Mouse (Mus musculus) heart, adult 2 months (tissue): Measurements from ENCODE around the gene Btnl9. TPM values are rescaled to one million over a fixed set of nuclear protein-coding genes. Genes with fewer than 3 reads are reported as not detected.

Experiments used
- DNase-seq, 2 experiments: peaks; one replicate each; pipeline ENCODE4 v3.0.0; 2021
- H3K27ac ChIP-seq: fragments of 200-600 bp; 2 replicates; pipeline ENCODE4 v1.8.1; 2022
- H3K27me3 ChIP-seq: fragments of 200-500 bp; 2 replicates; pipeline ENCODE4 v1.6.1; 2012; ENCODE audit warnings: mild to moderate bottlenecking, low read length, inconsistent platforms, mixed read lengths; ENCODE audit not compliant: control insufficient read depth, insufficient read depth
- H3K36me3 ChIP-seq: fragments of 200-500 bp; 2 replicates; pipeline ENCODE4 v1.6.1; 2012; ENCODE audit warnings: low read length, inconsistent platforms; ENCODE audit not compliant: control insufficient read depth, insufficient read depth
- H3K4me1 ChIP-seq: fragments of 200-500 bp; 2 replicates; pipeline ENCODE4 v1.6.1; 2011; ENCODE audit warnings: low read length; ENCODE audit not compliant: control insufficient read depth, insufficient read depth
- H3K4me3 ChIP-seq: fragments of 200-600 bp; 2 replicates; pipeline ENCODE4 v1.8.1; 2022
- H3K79me2 ChIP-seq: fragments of 200-500 bp; replicated peaks from 2 replicates; pipeline ENCODE4 v1.6.1; 2012; ENCODE audit warnings: mild to moderate bottlenecking, inconsistent platforms, low read length, moderate library complexity, mixed read lengths; ENCODE audit not compliant: control insufficient read depth, insufficient read depth
- H3K9ac ChIP-seq: fragments of 200-500 bp; 2 replicates; pipeline ENCODE4 v1.6.1; 2012; ENCODE audit warnings: low read depth, mild to moderate bottlenecking, control low read depth, inconsistent platforms, low read length, mixed read lengths
- CTCF ChIP-seq: fragments of 200-600 bp; IDR thresholded peaks from 2 replicates; pipeline ENCODE4 v1.8.1; 2022; ENCODE audit warnings: antibody characterized with exemption, mild to moderate bottlenecking, moderate library complexity
- EP300 ChIP-seq: fragments of 200-500 bp; IDR thresholded peaks from 2 replicates; pipeline ENCODE4 v1.6.1; 2011; ENCODE audit warnings: low read depth, low read length, control low read depth; ENCODE audit not compliant: insufficient read depth
- POLR2A ChIP-seq: fragments of 200-500 bp; IDR thresholded peaks from 2 replicates; pipeline ENCODE4 v1.6.1; 2011; ENCODE audit warnings: mild to moderate bottlenecking, low read depth, low read length, control low read depth; ENCODE audit not compliant: insufficient read depth
- WGBS: fragments of 180-500 bp; shearing (Covaris S2); methylation state at CpG from one replicate; pipeline ENCODE4 v1.1.7; 2018; 5-methylcytosine and 5-hydroxymethylcytosine counted together
- intact Hi-C: fragments of 180-260 bp; cut with DNase I; formaldehyde crosslinking; loops from one replicate; pipeline ENCODE4 v1.15.1; 2025
- long read RNA-seq: library from polyadenylated mRNA; stranded (forward); transcript quantifications from one replicate; pipeline ENCODE4 v2.0.0, GENCODE M21; 2021
- polyA plus RNA-seq: library from polyadenylated mRNA; depleted of rRNA; stranded (reverse); fragments of >200 nt; gene quantifications from 2 replicates; pipeline ENCODE4 v1.2.3, GENCODE M21; 2012; rRNA removed
- total RNA-seq, 2 experiments: library from RNA; stranded (reverse); gene quantifications; 2 replicates each; pipeline ENCODE4 v1.2.3; 2021

Btnl9 gene
- total RNA-seq (10 to 100 TPM; 25.0 to 31.4 TPM), polyA plus RNA-seq (18.9 and 23.0 TPM in 2 replicates)
- long read RNA-seq, full-length matches to known transcripts = 6 of 11 reads
- long read RNA-seq, partial matches to known transcripts = 2 of 11 reads
- long read RNA-seq, other reads (novel, unspliced or antisense) = 3 of 11 reads

DNA sequence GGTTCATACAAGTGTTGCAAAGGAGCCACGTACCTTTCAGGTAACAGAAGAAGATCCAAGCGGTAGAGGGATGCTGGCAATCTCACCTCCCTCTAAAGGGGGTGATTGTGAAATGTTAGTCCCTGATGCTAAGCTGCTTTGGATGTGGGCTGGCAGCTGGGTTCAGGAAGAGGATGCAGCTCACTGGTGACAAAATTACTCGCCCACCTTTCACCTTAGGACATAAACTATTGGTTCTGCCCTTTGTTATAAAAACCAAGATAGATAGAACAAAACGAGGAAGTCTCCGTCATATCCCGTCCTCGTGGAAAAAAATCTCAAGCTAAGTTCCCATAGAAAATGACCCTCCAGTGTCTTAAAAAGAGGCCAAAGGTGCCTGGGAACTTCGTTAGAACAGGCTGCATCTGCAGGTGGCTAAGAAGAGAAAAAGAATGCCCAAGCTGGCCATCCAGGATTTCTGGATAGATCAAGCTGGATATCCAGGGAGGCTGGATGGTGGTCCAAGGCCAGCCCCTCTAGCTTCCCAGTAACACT, at the start of gene Btnl9:
Gene Btnl9, minus strand, starts transcription at position 205 of the 534 bp plus-strand sequence.
- 40% methylated on average over 8 of the region's 8 CpGs for WGBS
- DNase-seq = no peak
- H3K4me1 ChIP-seq = peaks cover 1% of the 10 kb centered on the region; the same call in 1 of the 2 replicates
- no peaks in the 10 kb centered on the region for H3K79me2 ChIP-seq
- H3K9ac ChIP-seq = peak within 1 kb of the TSS; percentile 53
- H3K36me3 ChIP-seq = peaks cover 2% of the 10 kb centered on the region; the same call in 1 of the 2 replicates
- TF ChIP-seq EP300 (no peak), CTCF (no peak), POLR2A (peak; percentile 77)
- peak within 1 kb of the TSS; percentile 85 for H3K27ac ChIP-seq
- H3K4me3 ChIP-seq = peak within 1 kb of the TSS; percentile 40
- intact Hi-C loops = loop anchor here (2.0 to 5.0 kb wide), 3 partner anchors 72 to 315 kb away; partner anchors contain the start of genes Irgm1 and Olfr1396
- H3K27me3 ChIP-seq = no peaks in the 10 kb centered on the region

DNA sequence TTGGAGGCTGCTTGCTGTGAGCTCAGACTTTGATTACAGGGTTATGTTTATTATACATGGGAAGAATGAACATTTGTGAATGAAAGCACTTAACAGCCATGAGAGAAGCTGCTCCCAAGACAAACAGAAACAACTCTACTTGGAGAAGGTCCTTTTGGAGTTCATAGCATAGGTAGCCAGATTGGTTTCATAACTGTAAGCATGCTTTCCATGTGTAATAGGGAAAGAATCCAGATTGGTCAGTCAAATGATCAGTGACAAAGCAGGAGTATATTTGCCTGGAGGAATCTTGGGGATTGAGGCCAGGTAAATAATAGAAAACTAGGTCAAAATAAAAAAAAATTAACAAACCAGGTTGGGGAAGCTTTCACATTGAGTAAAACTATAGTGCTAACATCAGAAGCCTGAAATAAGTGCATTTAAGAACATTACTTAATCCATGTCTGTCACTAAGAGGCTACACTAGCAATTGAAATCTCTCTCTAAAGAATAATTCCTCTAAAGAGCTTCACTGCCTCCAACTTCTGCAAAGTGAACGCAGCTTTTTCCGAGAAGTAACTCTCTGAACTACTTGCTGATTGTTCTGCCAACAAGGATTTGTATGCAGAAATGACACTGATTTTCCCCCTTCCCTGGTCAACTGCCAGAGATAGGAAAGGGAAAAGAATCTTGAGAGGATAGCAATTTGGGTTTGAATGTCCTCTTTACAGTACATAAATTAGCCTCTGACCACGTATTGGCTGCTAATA, 48.7 kb upstream of the Btnl9 start:
- H3K79me2 ChIP-seq = no peaks in the 10 kb centered on the region
- H3K9ac ChIP-seq = no peak overlapping the region
- no peaks in the 10 kb centered on the region; the same call in 1 of the 2 replicates for H3K4me1 ChIP-seq
- WGBS = 57% methylated on average over 3 of the region's 3 CpGs
- intact Hi-C loops = no loop called here
- no peaks in the 10 kb centered on the region for H3K27me3 ChIP-seq
- TF ChIP-seq CTCF = no peak
- no peak for TF ChIP-seq POLR2A
- TF ChIP-seq EP300 = no peak
- H3K27ac ChIP-seq = no peak overlapping the region
- DNase-seq = no peak
- no peak overlapping the region for H3K4me3 ChIP-seq
- no peaks in the 10 kb centered on the region for H3K36me3 ChIP-seq

DNA sequence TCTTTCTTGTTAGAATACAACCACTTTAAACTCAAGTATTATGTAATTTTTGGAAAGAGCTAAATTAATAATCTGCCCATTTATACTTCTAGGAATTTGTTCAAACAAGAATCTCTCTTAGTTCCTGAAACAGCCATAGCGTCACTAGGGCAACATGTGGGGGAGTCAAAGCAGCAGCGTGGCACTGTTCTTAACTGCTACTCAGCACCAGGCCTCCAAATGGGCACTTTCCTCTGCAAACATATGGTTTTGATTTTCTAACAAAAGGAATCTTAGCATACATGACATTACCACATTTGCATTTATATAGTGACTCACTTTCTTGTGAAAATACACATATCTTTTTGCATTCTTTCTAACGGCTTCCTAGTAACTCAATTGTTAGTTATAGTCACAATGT, 45.8 kb upstream of the Btnl9 start:
- WGBS = 77% methylated on average over 3 of the region's 3 CpGs
- no peak overlapping the region for H3K4me3 ChIP-seq
- no peak for DNase-seq
- no peak overlapping the region for H3K27ac ChIP-seq
- no peak overlapping the region for H3K9ac ChIP-seq
- H3K36me3 ChIP-seq = no peaks in the 10 kb centered on the region
- TF ChIP-seq EP300 (no peak), POLR2A (no peak), CTCF (no peak)
- intact Hi-C loops = no loop called here
- H3K79me2 ChIP-seq = no peaks in the 10 kb centered on the region
- H3K4me1 ChIP-seq = no peaks in the 10 kb centered on the region; the same call in 1 of the 2 replicates
- no peaks in the 10 kb centered on the region for H3K27me3 ChIP-seq

DNA sequence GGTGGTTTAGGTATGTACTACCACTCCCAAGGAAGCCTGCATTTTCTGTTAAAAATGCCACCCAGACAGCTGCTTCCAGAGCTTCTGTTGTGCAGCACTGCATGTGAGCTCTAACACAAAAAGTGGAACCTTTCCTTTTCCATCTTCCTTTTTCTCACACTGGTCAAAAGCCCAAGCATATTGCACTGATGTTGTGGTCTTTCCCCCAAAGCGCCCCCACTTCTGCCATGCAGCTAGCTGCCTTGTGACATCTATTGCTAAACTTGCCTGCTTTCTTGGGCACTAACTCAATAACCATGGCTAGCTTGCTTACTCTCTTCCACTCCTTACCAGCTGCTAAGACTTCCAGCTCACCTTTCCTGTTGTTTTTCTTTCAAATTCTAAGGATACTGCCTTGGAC, 37.5 kb upstream of the Btnl9 start:
- DNase-seq = no peak
- H3K9ac ChIP-seq = no peak overlapping the region
- intact Hi-C loops = no loop called here
- no peaks in the 10 kb centered on the region for H3K36me3 ChIP-seq
- 64% methylated on average over 1 of the region's 1 CpGs for WGBS
- H3K4me3 ChIP-seq = no peak overlapping the region
- no peaks in the 10 kb centered on the region for H3K4me1 ChIP-seq
- H3K27ac ChIP-seq = no peak overlapping the region
- TF ChIP-seq EP300 (no peak), CTCF (no peak), POLR2A (no peak)
- no peaks in the 10 kb centered on the region for H3K27me3 ChIP-seq
- H3K79me2 ChIP-seq = no peaks in the 10 kb centered on the region

DNA sequence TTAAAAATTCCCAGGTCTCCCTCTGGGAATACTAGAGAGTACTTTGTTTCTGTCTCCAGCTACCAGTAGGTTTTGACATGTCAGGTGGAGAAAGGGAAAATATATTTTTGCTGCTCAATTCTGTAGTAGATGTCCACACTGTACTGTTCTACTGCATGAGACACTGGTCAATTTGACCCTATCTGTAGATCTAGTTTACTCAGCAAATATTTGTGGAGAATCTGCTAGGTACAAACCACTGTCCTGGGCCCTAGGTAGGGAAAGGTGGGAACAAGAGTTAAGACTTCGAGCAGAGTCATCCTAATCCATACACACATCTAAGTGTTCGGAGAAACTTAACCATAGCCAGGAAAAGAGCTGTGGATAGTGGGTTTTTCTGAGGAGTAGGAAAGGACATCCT, 32.3 kb upstream of the Btnl9 start:
- no peak for DNase-seq
- no peak for TF ChIP-seq CTCF
- TF ChIP-seq POLR2A = no peak
- no peak for TF ChIP-seq EP300
- H3K36me3 ChIP-seq = peaks cover 6% of the 10 kb centered on the region
- H3K27me3 ChIP-seq = no peaks in the 10 kb centered on the region
- H3K27ac ChIP-seq = no peak overlapping the region
- no peaks in the 10 kb centered on the region for H3K4me1 ChIP-seq
- no peaks in the 10 kb centered on the region for H3K79me2 ChIP-seq
- H3K9ac ChIP-seq = no peak overlapping the region
- intact Hi-C loops = no loop called here
- H3K4me3 ChIP-seq = no peak overlapping the region
- 95% methylated on average over 2 of the region's 2 CpGs for WGBS

DNA sequence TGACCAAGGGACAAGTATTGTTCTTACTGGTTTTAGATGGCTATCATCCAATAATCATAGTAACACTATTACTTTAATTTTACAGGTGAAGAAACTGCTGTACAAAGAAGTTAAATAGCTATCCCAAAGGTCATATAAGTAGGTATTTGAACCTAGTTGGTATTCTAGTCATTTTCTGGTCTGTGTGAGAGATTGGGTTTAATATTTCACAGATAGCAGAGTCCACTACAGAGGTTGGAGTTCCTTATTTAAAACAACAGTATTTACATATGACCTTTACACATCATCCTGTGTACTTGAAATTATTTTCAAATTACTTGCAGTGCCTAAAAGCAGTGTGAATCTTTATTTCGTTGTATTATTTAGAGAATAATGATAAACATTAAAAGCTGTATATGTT, 26.5 kb upstream of the Btnl9 start:
- WGBS = 97% methylated on average over 1 of the region's 1 CpGs
- no peak overlapping the region for H3K27ac ChIP-seq
- H3K4me3 ChIP-seq = no peak overlapping the region
- no peaks in the 10 kb centered on the region; the same call in 1 of the 2 replicates for H3K79me2 ChIP-seq
- intact Hi-C loops = no loop called here
- DNase-seq = no peak
- TF ChIP-seq CTCF = no peak
- no peak for TF ChIP-seq EP300
- no peak for TF ChIP-seq POLR2A
- no peaks in the 10 kb centered on the region for H3K27me3 ChIP-seq
- H3K4me1 ChIP-seq = peaks cover 2% of the 10 kb centered on the region
- peaks cover 22% of the 10 kb centered on the region for H3K36me3 ChIP-seq
- H3K9ac ChIP-seq = no peak overlapping the region
